Mouse (Mus musculus) gastrocnemius, postnatal 4 days (tissue): ENCODE data around the gene Micu2. TPM values are rescaled to one million over a fixed set of nuclear protein-coding genes. Genes with fewer than 3 reads are reported as not detected.
"Not testable (repeated sequence)": the region's sequence is repeated elsewhere in the genome, so short reads cannot be mapped to it uniquely, and the experiment has no call there.

Experiments
- DNase-seq, 2 experiments: peaks; one replicate each; pipeline ENCODE4 v3.0.0; 2021 to 2022; ENCODE audit warnings: low spot score in 2 of 2, mixed read lengths in 2 of 2
- total RNA-seq, 2 experiments: library from RNA; stranded (reverse); gene quantifications; 2 replicates each; pipeline ENCODE4 v1.2.3; 2021

The Micu2 gene
- total RNA-seq, 2 experiments from 2014 or later, result 73.4 to 80.4 TPM

DNA sequence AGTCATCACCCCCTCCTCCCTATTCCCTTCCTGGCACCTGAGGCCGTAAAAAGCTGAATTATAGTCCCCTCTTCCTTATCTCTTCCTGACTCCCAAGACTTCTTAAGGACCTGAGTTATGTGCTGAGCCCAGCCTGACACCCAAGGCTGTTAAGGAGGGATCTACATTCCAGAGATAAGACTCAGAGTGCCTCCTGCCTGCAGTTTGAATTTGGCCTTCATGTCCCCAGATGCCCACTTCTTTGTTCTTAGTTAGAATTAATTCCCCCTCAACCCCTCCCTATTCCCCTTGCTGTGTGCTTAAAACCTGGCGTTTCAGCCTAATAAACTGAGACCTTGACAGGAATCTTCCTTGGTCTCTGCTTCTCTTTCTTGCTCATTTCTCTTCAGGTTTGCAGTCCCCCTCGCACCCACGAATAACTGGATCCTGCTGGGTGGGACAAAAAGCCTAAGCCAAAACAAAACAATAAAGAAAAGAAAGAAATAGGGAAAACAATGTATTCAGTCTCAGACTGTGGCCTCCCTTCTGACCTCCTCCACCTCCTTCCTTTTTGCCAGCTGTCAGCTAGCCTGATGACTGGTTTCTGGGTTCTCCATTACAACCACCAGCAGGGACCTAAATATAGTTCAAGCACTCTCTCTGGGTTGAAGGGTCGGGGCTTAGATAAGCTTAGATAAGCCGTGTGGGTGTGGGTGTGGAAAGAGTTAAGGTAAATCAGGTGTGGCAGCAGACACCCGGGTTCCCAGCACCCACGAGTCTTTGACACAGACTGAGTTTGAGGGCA, 102.8 kb downstream of the Micu2 start:
- DNase-seq, result not testable (repeated sequence)

DNA sequence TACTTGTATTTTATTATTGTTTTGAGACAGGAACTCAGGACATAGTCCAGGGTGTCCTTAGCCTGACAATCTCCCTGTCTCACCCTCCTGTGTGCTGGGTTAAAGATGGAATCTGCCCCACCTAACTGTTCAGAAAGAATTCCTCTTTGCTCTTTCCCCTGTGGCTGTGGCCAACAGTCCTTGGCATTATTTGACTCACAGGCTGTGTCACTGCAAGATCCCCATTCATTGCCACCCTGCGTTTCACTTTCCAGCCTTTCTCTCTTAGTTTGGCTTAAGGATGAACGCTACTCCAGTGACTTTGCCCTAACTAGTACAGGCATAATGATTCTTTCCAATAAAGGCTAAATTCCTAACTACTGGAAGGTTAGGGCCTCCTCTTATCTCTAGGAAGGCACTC, 104.7 kb downstream of the Micu2 start:
- DNase-seq, result no peak

DNA sequence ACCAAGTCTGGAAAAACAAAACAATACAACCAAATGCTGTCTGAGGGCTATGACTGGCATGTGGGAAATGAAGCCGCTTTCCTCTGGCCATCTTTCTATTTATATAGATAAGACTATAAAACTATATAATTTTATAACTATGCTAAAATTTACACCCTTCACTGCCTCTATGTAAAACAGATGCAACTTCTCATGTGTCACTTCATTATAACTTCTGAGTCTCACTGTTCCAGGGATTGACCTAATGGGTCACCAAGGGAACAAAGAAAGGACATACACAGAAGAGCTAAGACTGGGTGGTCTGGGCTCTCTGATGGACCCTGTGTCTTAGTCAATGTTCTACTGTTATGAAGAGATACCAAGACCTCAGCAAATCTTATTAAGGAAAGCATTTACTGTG, 106.1 kb downstream of the Micu2 start:
- no peak for DNase-seq

DNA sequence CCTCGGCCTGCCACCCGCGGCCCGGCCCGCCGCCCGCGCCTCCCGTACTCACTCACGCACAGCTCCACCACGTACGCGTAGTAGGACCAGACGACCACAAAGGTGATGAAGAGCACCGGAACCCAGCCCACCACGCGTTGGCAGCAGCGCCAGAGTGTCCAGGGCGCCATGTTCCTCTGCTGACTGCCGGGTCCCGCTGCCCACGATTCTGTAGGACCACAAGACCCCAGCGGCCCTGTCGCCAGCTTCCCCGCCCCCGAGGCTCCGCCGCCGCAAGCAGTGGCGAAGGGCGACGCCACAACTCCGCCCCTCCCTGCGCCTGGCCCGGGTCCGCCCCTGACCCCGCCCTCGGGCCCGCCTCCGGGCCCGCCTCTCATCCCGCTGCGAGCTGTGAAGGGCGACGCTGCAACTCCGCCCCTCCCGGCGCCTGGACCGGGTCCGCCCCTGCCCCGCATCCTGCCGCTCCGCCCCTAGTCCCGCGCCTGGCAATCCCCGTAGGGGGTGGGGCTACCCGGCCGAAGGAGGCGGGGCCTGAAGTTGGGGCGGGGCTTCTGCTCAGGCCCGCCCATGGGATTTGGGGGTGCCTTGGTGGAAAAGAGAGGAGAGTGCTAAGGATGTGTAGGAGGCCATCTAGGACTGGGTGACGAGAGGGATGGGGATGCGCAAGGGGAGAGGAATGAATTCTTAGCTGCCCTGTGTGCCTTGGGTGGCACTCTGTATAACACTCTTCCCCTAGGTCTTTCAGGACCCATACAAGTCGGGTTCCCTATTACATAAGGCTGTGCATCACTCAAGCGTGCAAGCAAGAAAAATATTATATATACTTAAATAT, 108.8 kb downstream of the Micu2 start, which contains the start of gene Zdhhc20:
Gene Zdhhc20 (minus strand): TSS at position 266 of the 832 bp plus-strand sequence.
- DNase-seq, result peak; percentile 94 to 95

DNA sequence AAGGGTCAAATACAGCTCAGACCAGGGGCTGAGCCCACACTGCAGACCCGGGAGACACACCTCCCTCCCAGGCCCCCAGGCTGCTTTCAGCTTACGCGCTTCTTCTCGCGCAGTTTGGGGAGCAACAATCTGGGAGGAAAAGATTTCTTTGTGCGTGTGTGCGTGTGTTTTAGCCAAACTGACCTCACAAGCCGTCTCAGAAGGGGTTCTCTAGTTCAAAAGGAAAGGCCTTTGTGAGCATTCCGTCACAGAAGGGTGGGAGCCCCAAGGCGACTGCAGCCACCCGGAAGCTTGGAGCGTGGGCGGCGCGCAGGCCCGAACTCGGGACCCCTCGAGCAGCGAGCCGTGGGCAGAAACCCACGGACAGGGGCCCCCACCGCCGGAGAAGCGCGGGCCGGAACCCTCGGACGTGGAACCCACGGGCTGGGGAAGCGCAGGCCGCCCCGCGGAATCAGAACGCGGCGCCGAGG, 109.5 kb downstream of the Micu2 start:
- no peak for DNase-seq

DNA sequence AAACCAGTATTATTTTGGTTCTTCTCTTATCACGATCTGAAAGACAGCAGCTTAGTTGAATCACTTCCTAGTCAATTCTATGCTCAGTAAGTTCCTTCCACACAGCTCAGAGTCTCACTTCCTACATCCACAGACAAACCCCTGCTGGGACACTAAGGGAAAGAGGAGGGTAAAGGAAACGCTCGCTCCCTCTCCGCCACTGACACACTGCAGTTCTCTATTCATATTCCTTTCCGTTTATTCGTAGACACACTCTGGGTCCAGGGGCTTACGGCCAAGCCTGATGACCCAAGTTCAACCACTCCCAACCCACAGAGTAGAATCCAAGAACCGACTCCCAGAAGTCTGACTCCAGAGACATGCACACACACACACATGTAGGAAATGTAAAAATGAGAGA, 111.9 kb downstream of the Micu2 start:
- DNase-seq, result peak in 1 of 2 experiments; percentile 26

DNA sequence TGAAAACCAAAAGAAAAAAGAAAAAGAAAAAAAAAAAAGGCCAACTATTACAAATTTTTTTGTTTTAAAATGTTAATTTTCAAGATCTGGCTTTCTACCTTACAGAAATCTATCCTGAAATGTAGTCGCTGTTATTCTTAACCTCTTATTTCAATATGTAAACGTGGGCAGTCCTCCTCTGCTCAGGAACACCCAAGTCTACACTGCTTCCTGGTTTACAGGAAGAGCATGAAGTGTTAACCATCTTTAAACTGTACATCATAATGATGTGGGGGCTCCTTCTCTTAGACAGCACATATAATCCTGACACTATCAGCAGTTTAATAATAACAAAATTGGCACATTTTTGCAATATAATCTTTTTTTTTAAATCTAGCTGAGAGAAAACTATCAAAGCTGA, 113.0 kb downstream of the Micu2 start:
- DNase-seq, result no peak

DNA sequence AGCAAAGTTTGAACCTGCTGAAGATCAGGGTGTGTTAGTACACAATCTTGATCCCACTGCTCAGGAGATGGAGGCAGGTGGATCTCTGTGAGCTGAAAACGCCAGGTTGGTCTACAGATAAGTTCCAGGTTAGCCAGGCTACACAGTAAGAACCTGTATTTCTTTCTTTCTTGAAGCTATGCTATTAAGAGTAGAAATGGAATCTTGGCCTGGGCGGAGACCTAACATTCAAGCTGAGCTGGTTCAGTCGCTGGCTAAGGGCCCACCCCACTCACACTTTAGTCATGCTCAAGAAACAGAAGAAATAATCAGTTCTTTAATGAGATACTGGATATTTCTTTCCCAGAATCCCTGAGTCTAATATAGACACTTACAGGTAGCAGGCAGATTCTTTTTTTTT, 115.7 kb downstream of the Micu2 start:
- DNase-seq, result no peak

DNA sequence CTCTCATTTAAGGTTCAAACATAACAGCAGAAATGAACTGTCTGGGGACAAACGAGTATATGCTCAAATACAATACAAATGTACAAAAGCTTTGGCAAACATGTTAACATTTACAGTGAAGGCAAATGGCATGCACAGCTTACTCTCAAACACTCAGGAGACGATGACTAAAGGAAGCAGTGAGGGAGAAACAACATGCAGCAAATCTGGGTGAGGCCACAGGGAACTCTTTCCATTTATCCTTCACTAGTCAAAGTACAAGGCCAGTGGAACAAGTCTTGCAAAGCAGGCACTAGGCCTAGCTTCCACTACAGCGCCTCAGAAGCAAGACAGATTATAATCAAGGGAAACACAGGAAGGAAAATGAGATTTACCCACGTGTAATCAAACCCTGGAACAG, 116.3 kb downstream of the Micu2 start:
- no peak for DNase-seq

DNA sequence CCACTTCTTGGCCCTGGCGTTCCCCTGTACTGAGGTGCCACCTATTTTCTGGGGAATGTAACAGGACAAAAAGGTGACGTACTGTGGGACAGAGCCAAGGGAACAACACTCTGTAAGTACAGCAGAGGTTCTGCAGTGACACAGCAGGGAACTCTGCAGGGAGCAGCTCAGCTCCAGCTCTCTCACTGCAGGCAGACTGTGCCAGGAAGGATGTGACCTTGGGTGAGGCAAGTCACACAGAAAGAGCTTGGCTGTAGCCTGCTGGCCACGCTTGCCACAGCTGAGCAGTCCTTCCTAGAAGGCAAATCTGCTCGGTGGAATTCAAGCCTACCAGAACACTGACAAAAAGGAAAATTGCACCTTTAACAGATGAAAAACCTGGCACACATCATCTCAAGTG, 117.3 kb downstream of the Micu2 start:
- peak in 1 of 2 experiments; percentile 47 for DNase-seq

DNA sequence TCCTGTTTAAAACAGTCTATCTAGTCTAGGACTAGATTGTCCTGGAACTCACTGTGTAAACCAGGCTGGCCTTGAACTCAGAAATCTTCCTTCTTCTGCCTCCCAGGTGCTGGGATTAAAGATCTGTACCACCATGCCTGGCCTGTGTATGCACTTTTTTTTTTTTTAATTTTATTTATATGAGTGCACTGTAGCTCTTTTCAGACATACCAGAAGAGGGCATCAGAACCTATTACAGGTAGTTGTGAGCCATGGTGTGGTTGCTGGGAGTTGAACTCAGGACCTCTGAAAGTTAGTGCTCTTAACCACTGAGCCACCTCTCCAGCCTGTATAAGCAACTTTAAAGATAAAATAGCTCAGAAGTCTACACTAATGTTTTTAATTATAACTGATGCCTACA, 118.0 kb downstream of the Micu2 start:
- DNase-seq, result no peak

DNA sequence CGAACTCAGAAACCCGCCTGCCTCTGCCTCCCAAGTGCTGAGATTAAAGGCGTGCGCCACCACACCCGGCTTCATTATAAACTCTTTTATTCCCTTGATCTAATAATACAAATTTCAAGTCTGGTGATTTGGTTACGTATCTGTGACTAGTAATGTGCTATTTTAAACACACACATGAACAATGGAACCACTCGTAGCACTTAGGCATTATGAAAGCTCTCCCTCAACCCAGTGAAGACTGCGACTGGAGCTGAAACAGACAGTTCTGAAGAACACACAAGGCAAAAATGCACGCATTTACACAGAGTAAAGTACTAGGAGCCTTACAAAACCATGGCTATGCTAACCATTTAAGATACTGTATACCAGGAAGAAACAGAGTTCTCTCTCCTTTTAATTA, 121.1 kb downstream of the Micu2 start:
- no peak for DNase-seq

DNA sequence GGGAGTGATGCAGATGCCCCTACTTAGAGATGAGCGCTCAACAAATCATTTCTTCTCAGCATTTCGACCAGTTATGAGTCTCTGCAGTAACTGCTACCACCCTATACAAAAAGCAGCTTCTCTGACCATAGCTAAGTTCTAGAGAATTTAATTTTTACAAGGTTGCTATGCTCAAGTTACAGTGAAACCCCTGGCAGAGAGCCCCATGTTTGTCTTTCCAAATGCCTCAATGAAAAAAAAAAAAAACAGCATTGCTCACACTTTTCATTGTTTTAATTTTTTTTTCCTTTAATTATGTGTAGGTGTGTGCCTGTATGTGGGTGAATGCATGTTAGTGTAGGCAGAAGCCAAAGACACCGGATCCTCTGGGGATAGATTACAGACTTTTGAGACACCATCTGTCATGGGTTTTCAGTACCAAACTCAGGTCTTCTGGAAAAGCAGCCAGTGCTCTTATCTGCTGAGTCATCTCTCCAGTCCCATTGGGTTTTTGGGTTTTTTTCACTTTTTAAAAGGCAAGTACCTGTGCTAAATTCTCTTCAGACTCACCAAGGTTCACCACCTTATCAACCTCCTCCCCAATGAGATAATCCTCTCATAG, 132.3 kb downstream of the Micu2 start:
- no peak for DNase-seq

Other genes with a start within 250 kb of the Micu2 start
- 10 to 100 TPM; 37.1 to 39.2 TPM for gene Lats2, start 240.9 kb downstream of the Micu2 start, total RNA-seq
- gene Sap18, start 201.1 kb downstream of the Micu2 start, total RNA-seq, result 10 to 100 TPM; 55.1 to 58.3 TPM
- gene Ska3, start 173.1 kb downstream of the Micu2 start, total RNA-seq, result 1 to 10 TPM; 4.8 to 4.9 TPM
- gene Mrpl57, start 173.0 kb downstream of the Micu2 start, total RNA-seq, result 10 to 100 TPM; 68.5 to 73.3 TPM
- 10 to 100 TPM; 27.2 to 28.2 TPM for gene Zdhhc20, start 109.0 kb downstream of the Micu2 start, total RNA-seq
- 1 to 10 TPM; 4.6 to 5.0 TPM for gene Fgf9, start 71.3 kb upstream of the Micu2 start, total RNA-seq